Mouse (Mus musculus): ENCODE measurements at regions not wholly inside any gene's neighbourhood (a gene's known extent, or its start where the extent isn't known, plus 50 kb on each side); places are given as distances from the start of the nearest gene placed in this dataset.
A peak's percentile ranks its signal among the peaks of the same experiment; 100 is the strongest.

DNA sequence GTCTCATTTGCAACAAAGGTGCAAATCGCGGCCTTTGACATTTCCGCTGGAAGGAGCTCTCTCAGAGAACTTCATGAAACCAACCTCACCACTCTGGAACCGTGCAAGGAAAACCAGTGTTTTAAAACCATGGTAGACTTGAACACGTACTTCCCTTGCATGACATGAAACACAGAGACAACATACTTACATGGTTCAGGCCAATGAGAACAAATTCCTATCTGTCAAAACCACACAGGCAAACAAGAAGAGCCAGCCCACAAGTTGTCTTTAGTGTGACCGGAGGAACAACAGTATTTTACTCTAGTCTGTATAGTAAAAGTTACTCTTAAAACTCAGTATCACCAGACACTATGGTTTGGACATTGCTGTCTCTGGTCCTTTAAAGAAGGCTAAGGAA, 106.3 kb downstream of the Btg1 start:
- no peak for ATAC-seq (ENCODE audit: poor library complexity, severe bottlenecking)

DNA sequence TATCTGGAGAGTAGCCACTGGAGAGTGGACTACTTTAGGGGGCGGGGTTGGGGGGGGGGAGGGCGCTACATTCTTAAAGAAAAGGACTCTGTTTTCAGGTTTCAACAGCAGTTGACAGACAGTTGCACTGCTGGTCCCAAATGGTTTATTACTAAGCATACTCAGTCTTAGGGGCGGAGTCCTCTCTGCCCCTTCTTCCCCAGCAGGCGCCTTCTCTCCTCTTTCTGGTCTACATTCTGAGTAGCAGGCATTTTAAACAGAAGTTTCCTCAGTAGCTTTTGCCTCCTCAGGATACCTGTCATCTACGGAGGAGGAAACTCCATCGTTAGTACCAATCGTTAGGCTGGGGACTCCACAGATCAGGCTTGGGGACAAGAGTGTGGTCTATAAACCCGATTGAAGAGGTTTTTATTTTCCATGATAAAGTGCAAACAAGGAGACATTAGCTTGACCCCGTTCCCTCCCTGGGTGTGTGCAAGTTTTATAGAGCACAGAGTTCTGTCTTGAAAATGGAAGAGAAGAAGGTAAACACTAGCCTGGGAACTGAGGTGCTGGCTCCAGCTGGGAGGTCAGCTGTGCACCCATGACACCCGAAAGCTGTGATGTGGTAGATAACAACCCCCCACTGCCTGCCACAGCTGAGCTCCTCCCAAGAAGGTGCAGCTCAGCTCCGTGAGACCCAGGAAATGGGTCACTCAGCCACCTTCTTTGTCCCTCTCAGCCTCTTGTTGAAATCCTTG, 107.8 kb downstream of the Btg1 start:
- ATAC-seq (ENCODE audit: poor library complexity, severe bottlenecking): peak; percentile 70

DNA sequence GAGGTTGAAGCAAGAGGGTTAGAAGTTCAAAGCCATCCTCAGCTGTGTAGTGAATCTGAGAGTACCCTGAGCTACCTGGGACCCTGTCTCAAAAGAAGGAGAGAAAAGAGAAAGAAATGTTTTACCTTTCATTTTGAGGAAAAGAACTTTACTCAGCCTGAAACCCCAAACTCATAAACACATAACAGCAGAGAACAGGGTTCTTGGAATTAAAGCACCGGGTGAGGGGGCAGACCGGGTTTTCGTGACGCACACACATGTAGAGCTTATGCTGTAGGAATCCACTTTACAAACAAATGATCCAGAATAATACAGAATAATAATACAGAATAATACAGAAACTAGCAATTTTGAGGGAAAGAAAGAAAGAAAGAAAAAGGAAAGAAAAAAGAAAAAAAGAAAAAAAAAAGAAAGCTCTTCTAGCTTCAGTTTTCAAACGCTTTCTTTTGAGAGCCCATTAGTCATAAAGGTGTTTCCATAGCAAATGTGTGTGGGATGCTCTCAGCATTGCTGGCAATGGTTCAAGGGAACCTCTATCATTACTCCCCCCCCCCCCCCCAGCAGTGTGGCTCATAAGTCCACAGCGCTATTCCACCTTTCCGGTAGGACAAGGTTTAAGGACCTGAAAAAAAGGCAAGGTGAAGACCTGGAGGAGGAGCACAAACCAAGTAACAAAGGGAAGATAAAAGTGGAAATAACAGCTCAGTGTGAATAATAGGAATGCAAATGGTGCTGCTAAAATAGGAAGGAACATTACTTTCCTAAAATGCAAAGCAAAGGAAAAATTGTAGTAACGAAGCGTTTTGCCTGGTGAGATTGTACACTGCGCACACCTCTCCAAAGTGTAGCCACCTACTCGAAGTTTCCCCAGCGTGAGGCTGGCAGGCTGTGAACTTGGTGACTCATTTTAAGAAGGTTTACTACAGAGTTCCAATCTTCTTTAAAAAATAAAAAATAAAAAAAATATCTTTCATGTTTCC, 110.3 kb downstream of the Btg1 start:
- no peak for ATAC-seq (ENCODE audit: poor library complexity, severe bottlenecking)

DNA sequence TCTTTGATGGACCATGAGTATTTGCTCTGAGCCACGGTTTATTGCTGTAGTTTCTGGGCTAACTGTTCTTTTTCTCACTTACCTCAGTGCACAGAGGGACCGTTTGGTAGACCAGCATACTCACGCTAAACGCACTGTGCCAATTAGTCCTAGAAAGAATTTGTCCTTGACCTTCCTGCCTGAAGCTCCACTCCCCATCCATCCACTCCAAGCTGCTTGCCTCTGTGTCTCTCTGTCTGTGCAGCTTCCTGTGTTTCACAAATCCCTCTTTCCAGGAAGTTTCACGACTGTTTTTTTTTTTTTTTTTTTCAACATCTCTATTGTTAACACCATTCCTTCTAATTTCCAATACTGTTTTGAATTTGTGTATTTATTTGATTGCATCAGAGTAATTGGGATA, 116.8 kb downstream of the Btg1 start:
- no peak for ATAC-seq (ENCODE audit: poor library complexity, severe bottlenecking)

DNA sequence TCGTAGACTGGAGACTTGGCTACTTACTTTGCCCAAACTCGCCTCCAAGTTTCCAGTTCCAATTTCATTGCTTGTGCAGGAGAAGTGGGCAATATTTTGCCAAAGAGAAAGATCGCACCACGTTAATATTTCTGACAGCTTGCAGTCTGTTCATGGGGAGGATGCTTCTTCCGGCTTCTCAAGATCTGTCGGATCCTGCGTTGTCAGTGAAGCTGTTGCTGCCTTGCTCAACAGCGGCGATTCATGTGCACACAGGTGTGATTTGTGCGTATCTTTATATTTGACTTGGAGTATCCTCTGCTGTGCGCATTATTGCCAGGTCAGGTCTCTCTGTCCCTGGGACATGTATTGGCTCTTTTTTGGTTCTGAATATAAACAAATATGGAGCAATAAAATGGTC, 118.3 kb downstream of the Btg1 start:
- ATAC-seq (ENCODE audit: poor library complexity, severe bottlenecking): no peak

DNA sequence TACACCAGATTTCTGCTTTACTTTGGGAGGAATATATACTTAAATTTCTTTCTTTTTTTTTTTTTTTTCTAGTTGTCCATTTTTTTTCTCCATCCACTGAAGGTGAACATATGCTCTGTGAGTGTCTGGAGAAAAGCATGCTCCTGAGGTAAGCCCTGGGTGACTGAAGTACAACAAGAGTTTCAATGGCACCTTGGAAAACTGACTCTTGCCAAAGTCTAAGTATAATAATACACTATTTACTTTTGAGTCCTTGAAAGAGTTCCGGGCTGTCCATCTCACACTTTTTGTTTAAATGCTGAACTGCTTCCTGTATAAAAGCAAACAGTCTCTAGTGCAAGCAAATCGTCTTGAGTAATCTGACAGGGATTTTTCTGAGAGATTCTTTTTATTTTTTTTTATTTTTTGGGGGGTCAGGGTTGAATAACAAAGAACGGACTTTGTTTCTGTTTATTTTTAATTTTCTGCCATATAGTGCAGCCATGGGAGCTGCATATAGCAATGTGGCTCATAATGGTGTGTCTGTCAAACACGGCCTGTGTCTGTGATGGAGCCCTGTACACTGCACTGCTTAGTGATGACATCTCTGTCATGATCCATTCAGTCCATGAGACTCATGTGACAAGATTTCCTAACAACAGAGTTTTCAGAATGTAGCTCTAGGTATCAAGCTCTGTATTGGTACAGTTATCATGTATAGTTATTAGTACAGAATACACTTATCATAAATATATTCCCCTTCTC, 119.3 kb downstream of the Btg1 start:
- no peak for ATAC-seq (ENCODE audit: poor library complexity, severe bottlenecking)

DNA sequence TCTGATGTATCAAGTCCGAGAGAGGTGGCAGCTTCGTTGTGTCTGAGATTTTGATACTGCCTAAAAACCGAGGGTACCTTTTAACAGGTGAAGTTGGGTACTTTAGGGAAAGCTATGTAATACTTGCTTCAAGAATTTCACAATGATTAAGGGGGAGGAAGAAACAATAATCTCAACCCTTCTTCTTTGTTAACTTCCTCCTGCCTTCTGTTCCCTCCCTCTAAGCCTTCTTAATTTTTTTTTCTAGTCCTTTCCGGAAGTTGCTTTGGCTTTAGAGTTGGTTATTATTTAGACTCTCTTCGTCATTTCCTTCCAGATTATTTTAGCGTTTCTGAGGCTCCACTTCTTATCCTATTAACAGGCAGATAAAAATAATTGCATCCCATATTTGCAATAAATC, 121.2 kb downstream of the Btg1 start:
- peak; percentile 87 for ATAC-seq (ENCODE audit: poor library complexity, severe bottlenecking)

DNA sequence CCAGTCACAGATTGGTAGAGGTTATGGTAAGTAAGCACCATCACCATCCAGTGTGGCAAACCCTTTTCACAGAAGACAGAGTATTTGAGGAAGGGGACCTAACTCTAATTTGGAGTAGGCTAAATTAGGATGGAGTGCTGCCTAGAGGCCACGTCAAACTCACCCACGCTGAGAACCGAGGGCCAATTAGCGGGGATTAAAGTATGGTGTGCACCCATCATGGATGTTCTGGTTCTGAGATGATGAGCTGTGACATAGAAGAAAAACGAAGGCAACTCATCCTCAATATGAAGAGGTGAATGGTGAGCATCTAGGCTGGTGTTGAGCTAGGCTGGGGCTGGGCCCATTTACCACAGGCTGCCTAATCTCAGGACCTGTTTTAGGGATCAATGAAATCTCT, 121.8 kb downstream of the Btg1 start:
- ATAC-seq (ENCODE audit: poor library complexity, severe bottlenecking): no peak

DNA sequence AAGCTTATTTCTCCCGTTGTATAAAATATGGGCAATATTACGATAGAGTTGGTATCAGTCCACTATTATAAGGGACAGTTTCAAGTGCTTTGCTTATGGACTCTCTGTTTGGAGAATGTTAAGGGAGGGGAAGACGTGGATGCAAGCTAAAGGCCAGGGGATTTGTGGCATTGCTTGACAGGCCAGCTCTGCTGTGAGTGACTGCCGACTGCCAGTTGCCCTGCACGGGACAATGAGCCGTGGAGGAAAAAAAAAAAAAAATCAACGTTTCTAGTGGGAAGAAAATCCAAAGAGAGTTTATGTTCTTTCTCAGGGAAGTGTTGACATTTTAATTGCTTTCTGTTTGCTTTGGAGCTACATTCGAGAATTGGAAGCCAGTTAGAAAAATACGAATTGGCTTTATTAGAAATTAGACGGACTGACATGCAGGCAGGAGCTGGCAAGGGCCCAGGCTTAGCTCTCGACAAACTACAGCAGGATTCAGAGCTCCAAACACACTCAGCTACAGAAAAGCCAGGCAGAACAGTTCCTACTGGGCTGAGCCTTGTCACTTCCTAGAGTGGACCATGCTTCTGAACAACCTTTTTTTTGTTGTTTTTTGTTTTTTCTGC, 127.5 kb downstream of the Btg1 start:
- no peak for ATAC-seq (ENCODE audit: poor library complexity, severe bottlenecking)

DNA sequence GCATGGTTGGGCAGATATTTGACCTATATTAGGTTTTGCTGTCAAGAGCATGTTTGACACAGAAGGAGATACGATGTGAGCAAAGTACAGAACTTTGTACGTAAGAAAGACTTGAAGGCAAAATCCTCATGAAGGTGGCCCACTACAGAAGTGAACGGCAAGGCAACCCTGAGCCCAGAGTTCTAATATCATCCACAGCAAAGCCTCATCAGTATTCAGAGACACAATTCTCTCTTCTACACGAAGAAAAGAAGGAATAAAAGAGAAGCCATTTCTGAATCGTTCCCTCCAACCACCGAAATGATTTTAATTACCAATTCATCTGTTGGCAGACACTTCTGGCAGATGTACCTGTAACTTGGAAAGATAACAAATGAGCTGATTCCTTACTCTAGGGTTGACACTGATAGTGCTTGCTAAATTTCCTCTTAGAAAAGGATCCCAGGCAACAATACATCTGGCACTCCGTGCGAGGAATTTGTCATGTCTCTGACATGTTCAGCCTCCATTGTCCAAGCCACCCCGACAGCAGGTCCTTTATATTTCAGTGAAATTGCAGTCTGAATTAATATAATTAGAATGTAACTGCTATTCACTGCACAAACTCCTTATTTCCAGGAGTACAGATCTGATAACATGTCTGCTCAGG, 130.3 kb downstream of the Btg1 start:
- no peak for ATAC-seq (ENCODE audit: poor library complexity, severe bottlenecking)

DNA sequence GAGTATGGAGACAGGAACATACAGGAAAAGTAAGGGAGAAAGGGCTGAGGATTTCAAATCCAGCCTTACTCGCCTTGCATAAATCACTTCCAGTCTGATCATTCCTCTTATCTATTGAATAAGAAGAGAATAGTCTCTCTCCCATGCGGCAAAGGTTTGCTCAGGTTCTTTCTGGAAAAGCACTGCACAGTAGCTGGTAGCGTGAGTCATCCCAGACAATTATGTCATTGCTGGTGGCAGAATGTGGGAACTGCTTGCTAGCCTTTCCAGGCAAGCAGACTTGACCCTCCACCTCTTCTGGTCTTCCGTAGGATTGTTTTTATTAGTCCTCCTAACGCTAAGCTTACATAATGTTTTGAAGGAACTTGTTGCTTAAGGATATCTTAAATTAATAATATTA, 134.1 kb downstream of the Btg1 start:
- ATAC-seq (ENCODE audit: poor library complexity, severe bottlenecking): no peak

DNA sequence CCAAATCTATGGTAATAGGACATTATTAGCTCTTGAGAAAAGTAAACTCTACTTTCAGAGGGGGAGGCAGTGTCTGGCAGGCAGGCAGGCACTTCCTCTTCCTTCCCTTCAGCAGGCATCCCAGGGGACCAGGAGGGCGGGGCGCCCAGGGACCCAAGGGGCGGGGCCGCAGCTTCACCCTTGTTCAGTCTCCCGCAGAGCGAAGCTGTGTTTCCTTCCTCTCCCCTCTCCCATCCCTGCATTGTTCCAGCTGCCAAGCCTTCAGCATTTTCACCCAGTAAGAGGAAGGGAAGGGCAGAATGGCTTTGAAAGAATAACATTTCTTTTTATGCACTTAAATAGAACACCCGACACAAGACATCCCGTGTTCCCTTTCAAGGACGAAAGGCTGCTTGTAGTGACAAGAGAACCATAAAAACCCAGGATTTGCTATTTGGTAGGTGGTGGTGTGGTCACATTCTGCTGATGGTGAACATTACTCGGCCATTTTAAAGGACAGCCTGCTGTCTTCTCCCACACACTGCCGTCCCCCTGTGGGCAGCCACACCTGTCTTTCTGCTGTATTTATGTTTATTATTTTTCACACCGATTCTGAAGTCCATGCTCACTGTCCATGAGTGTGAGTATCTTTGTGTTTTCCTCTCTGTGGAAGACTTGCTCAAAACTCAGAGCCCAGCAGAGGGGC, 134.9 kb downstream of the Btg1 start:
- ATAC-seq (ENCODE audit: poor library complexity, severe bottlenecking): peak; percentile 100

DNA sequence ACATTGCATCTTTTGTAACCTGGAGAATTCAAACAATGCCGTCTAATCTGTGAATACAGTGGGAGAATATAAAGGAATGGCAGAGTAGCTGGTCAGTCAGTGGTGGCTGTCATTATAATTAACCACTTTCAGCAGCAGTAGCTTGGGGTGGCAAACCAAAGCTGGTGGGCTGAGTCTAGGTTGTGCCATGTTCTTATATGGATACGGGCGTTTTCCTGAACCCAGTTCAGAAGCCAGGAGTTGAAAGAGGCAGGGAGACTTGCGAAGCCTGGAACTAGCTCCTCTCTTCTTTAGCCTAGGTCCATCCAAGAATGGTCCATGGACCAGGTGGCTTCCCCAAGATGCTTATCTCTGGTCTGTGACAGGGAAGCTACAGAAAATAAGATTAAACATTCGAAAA, 135.7 kb downstream of the Btg1 start:
- ATAC-seq (ENCODE audit: poor library complexity, severe bottlenecking): no peak

DNA sequence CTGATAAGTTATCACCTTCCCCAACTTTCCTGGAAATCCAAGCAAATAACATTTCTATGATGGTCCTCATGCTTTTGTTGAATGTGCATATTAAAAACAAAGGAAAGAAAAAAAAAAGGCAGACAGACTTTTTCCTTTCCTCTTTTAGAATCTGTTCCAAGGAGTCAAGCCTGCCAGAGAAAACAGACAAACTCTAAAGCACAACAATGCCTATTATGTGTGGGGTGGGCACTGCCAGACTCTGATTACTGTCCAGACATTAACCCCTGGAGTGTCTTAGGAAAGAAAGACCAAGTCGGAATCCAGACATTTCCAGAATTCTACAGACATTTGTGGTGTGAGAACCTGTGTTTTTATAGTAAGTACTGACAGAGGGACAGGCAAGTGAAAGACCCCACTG, 136.7 kb downstream of the Btg1 start:
- no peak for ATAC-seq (ENCODE audit: poor library complexity, severe bottlenecking)

DNA sequence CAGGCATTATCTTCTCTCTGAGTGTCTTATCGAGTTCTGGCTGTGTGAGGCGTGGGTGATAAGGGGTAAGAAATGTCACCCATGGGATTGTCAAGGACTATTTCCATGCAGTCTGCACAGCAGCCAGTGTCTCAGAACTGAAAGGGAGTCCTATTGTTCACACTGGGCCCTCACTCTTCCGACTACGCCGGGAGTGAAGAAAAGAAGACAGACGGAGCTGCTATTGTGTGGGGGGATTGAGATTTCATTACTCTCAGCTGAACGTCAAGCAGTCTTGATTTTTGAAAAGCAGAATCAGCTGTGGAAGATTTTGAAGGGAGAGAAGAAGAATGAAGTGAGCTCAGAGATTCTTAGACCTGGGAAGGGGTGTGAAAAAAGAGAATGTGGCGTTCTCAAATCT, 138.9 kb downstream of the Btg1 start:
- no peak for ATAC-seq (ENCODE audit: poor library complexity, severe bottlenecking)

DNA sequence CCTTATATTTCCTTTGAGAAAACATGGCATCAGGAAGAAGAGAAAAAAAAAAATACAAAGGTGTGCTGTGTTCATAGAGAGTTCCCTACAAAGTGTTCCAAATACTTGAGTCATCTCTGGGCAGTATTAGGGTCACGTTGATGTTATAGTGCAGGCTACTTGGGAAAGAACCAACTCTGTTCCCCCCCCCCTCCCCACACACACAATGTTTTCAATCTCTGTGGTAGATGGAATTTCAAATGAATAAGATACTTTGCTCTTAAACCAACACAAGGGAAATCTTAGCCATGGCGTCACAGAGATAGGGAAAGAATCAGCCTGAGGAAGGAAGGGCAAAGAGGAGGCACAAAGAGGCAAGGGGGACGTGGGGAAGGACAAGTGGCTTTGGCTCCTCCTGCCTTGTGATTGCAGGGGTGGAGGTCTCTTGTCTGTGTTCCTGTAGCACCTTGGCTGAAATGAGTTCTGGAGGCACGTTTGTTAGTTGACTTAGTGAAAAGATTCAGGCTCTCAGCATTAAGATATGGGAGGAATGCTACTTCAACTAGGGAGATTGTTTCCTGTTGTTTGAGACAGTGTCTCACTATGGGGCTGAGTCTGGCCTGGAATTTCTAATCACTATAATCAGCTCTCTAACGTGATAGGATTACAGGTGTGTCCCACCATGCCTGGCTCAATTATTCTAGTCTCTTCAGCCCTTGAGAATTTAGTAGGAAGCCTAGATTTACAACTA, 139.7 kb downstream of the Btg1 start:
- no peak for ATAC-seq (ENCODE audit: poor library complexity, severe bottlenecking)

DNA sequence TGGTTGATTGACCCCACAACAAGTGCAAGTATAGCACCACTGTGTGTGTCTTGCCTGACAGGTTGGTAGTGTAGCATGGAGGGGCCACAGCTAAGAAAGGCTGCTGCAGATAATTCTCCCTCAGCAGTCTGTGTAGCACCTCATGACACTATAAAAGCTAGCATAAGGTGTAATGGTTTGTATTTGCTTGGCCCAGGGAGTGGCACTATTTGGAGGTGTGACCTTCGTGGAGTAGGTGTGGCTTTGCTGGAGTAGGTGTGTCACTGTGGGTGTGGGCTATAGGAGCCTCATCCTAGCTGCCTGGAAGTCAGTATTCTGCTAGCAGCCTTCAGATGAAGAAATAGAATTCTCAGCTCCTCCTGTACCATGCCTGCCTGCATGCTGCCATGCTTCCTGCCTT, 140.5 kb downstream of the Btg1 start:
- no peak for ATAC-seq (ENCODE audit: poor library complexity, severe bottlenecking)

DNA sequence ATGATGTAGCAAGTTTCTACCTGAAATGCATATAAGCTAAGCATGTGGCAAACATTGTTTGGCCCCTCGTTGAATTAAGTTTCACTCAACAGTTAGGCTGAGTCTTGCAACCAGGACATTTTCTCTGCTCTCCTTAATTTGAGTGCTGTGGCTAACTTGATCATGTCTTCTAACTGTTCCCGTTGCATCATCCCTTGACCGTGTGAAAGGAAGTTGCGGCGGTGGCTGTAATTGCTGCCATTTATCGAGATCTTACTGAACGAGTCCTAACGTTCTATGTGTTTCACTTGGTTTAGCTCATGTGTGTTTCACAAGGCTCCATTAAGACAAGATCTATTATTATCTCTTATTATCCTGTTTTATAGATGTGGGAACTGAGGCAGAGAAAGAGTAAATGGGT, 144.8 kb downstream of the Btg1 start:
- ATAC-seq (ENCODE audit: poor library complexity, severe bottlenecking): peak; percentile 92

DNA sequence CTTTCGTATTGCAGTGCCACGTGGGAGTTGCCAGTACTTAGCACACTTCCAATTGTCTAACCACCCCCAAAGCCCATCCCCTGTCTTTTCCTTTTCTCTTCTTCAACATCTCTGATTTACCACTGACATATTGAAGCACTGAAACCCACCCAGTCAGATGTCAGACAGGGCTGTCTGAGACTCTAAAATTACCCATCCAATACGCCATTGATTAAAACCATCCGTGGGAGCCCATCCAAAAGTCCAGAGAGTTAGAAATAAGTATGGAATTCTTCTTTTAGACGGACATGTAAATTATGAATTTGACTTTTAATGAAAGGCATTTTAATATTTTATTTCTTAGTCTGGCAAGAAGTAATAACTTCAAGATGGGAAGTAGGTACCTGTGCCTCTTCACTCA, 148.8 kb downstream of the Btg1 start:
- ATAC-seq (ENCODE audit: poor library complexity, severe bottlenecking): no peak

All from megakaryocyte, adult 5-6 weeks (primary cell).